Mouse (Mus musculus) neural tube, embryonic 11.5 days (tissue): ENCODE data around the gene Numbl. TPM values are rescaled to one million over a fixed set of nuclear protein-coding genes. Genes with fewer than 3 reads are reported as not detected.

Source experiments
- ATAC-seq: fragments of 200-750 bp; cut with Nextera tagmentation; 2 replicates; pipeline ENCODE4 v1.8.0; 2017; ENCODE audit warnings: moderate number of reproducible peaks, mild to moderate bottlenecking, moderate TSS enrichment, moderate library complexity; ENCODE audit not compliant: insufficient read depth, low FRiP score, low TSS enrichment
- DNase-seq: peaks from one replicate; pipeline ENCODE4 v3.0.0-alpha.2; 2015; ENCODE audit warnings: low spot score
- H3K27ac ChIP-seq: fragments of 300-500 bp; sonication (generic); 2 replicates; pipeline ENCODE4 v1.5.1; 2014; ENCODE audit warnings: low read depth, mild to moderate bottlenecking, low read length
- H3K27me3 ChIP-seq: fragments of 300-500 bp; sonication (generic); 2 replicates; pipeline ENCODE4 v1.6.1; 2014; ENCODE audit warnings: mild to moderate bottlenecking, low read length, mixed read lengths; ENCODE audit not compliant: control insufficient read depth, insufficient read depth
- H3K36me3 ChIP-seq: fragments of 300-500 bp; sonication (generic); 2 replicates; pipeline ENCODE4 v1.6.1; 2014; ENCODE audit warnings: mild to moderate bottlenecking, low read length, moderate library complexity, mixed read lengths; ENCODE audit not compliant: control insufficient read depth, insufficient read depth
- H3K4me1 ChIP-seq: fragments of 300-500 bp; sonication (generic); 2 replicates; pipeline ENCODE4 v1.6.1; 2014; ENCODE audit warnings: low read length, mixed read lengths; ENCODE audit not compliant: control insufficient read depth, insufficient read depth
- H3K4me2 ChIP-seq: fragments of 300-500 bp; sonication (generic); 2 replicates; pipeline ENCODE4 v1.6.1; 2014; ENCODE audit warnings: low read depth, mild to moderate bottlenecking, moderate library complexity
- H3K4me3 ChIP-seq: fragments of 300-500 bp; sonication (generic); 2 replicates; pipeline ENCODE4 v1.5.1; 2014; ENCODE audit warnings: low read depth, low read length
- H3K9ac ChIP-seq: fragments of 300-500 bp; sonication (generic); 2 replicates; pipeline ENCODE4 v1.6.1; 2014; ENCODE audit warnings: mild to moderate bottlenecking, low read length
- H3K9me3 ChIP-seq: fragments of 300-500 bp; sonication (generic); 2 replicates; pipeline ENCODE4 v1.6.1; 2016; ENCODE audit warnings: low read length; ENCODE audit not compliant: control insufficient read depth
- WGBS: fragments of 180-500 bp; shearing (Covaris S2); extraction: QIAGEN DNeasy Blood & Tissue Kit; methylation state at CpG from one replicate; pipeline ENCODE4 v1.1.7; 2014; 5-methylcytosine and 5-hydroxymethylcytosine counted together
- polyA plus RNA-seq: library from polyadenylated mRNA; unstranded; fragments of >200 nt; fragmentation: Nextera tagmentation; extraction: Ambion mirVana; gene quantifications from 2 replicates; pipeline ENCODE4 v1.2.1, GENCODE M21; 2014

Gene Numbl
- polyA plus RNA-seq, 1 experiment from 2014 or later: 21.7 TPM

DNA sequence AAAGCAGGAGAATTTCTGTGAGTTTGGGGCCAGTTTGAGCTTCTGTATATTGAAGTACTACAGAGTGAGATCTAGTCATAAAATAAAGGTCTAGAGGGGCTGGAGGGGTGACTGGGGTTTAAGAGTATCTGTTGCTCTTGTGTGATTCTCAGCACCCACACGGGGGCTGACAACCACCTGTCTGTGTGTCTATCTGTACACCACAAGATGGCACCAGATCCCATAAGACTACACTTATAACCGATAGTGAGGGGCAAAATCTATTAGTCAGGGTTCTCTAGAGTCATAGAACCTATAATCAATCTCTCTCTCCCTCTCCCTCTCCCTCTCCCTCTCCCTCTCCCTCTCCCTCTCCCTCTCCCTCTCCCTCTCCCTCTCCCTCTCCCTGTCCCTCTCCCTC is 32.3 kb downstream of the Numbl start:
- Histone ChIP-seq H3K9me3 (no peaks in the 10 kb centered on the region), H3K27ac (no peak overlapping the region), H3K4me2 (no peak overlapping the region), H3K9ac (no peak overlapping the region), H3K4me1 (no peaks in the 10 kb centered on the region), H3K36me3 (no peaks in the 10 kb centered on the region), H3K27me3 (no peaks in the 10 kb centered on the region), H3K4me3 (no peak overlapping the region)
- DNase-seq: no peak
- ATAC-seq: no peak
- 55% methylated on average over 2 of the region's 2 CpGs for WGBS

DNA sequence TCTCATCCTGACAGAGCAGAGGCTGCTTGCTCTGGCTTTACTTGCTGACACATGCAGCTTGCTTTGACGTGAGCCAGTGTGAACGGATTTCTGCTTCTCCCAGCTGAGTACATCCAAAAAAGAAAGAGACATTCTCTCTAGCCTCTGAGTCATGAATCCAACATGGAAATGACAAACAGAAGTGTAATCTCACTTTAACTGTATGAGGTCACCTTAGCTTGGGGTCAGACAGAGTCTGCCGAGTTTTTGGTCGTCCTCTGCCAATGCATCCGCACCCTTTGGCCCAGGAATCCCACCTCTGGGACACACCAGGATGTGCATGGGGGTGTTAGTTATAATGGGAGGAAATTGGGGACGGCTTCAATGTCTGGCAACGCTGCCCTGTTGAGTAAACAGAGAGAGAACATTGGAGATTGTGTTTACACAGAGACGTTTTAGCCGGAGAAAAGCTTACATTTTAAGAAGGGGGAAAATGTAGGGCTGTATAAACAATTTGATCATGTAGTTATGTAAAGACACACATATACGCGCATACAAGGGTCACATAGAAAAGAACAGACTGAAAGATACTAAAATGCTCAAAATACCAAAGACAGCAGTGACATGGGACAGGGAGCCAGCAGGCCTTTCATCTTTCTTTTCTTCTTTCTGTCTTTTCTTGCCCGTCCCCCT is 33.7 kb downstream of the Numbl start:
- WGBS: 70% methylated on average over 12 of the region's 12 CpGs

DNA sequence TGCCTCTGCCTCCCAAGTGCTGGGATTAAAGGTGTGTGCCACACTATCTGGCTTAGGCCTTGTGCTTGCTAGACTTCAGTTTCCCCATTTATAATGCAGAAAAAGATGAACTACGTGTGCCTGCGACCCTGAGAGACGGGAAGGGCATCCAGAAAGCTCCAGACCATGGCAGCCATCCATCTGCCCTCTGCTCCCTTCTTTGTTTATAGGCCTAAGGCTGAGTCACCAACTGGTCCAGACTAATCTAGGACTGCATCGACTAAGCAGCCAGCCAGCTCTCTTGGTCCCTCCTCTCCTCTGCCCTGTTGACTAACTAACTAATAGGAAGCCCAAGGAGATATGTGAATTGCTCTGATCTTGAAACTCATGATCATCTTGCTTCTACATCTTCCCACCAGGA is 37.7 kb downstream of the Numbl start:
- no peak overlapping the region for H3K4me2 ChIP-seq
- no peaks in the 10 kb centered on the region for H3K27me3 ChIP-seq
- WGBS: 84% methylated on average over 4 of the region's 4 CpGs
- H3K4me3 ChIP-seq: no peak overlapping the region
- no peaks in the 10 kb centered on the region for H3K4me1 ChIP-seq
- H3K36me3 ChIP-seq: no peaks in the 10 kb centered on the region
- no peak overlapping the region for H3K9ac ChIP-seq
- ATAC-seq: no peak
- DNase-seq: no peak
- H3K27ac ChIP-seq: no peak overlapping the region
- H3K9me3 ChIP-seq: no peaks in the 10 kb centered on the region

More for the DNA sequence above, 33.7 kb downstream of the Numbl start:
- no peak overlapping the region for H3K27ac ChIP-seq
- H3K9me3 ChIP-seq: no peaks in the 10 kb centered on the region
- H3K9ac ChIP-seq: no peak overlapping the region
- no peaks in the 10 kb centered on the region for H3K36me3 ChIP-seq
- no peaks in the 10 kb centered on the region for H3K27me3 ChIP-seq
- H3K4me2 ChIP-seq: no peak overlapping the region
- H3K4me1 ChIP-seq: no peaks in the 10 kb centered on the region
- no peak overlapping the region for H3K4me3 ChIP-seq
- no peak for ATAC-seq
- no peak for DNase-seq

DNA sequence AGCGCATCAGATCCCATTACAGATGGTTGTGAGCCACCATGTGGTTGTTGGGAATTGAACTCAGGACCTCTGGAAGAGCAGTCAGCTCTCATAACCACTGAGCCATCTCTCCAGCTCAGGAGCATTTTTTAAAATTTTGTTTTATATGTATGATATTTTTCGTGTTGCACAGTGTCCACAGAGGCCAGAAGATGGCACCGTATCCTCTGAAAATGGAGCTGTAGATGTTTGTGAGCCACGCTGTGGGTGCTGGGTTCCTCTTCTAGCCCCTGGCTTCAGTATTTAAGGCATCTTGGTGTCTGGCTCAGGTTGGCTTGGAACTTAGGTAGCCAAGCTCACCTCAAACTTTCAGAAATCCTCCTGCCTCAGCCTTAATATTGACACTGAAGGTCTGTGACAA is 38.3 kb downstream of the Numbl start:
- DNase-seq (no peak), ATAC-seq (no peak)
- WGBS: 91% methylated on average over 4 of the region's 4 CpGs
- H3K27ac ChIP-seq: no peak overlapping the region
- no peaks in the 10 kb centered on the region for H3K9me3 ChIP-seq
- H3K36me3 ChIP-seq: no peaks in the 10 kb centered on the region
- H3K27me3 ChIP-seq: no peaks in the 10 kb centered on the region
- no peaks in the 10 kb centered on the region for H3K4me1 ChIP-seq
- H3K9ac ChIP-seq: no peak overlapping the region
- no peak overlapping the region for H3K4me2 ChIP-seq
- no peak overlapping the region for H3K4me3 ChIP-seq

DNA sequence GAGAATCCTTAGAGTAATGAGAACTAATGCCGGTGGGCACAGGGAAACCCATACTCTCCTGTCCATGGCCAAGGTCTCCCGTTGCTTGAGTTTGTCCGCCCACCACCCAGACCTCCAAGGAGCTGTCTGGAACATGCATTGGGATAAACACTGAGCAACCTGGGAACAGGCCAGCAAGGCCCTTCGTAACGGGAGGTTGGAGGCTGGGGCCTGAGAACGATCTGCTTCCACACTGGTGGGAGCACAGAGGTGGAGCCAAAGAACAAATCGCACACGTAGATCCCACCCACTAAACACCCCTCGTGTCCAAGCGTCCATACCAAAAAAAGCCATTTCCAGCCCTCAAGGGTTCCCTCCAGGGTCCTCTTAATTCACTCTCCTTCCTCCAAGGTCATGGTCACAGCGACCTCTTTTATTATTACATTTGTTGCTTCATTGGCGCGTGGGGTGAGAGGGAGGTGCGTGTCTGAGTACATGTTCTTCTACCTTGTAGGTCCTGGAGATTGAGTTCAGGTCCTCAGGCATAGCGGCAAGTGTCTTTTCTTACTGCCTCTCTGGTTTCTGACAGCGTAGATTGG is 39.9 kb downstream of the Numbl start:
- no peak overlapping the region for H3K4me3 ChIP-seq
- H3K27ac ChIP-seq: no peak overlapping the region
- no peaks in the 10 kb centered on the region for H3K27me3 ChIP-seq
- 84% methylated on average over 16 of the region's 16 CpGs for WGBS
- no peaks in the 10 kb centered on the region for H3K4me1 ChIP-seq
- H3K4me2 ChIP-seq: no peak overlapping the region
- no peaks in the 10 kb centered on the region for H3K9me3 ChIP-seq
- H3K36me3 ChIP-seq: no peaks in the 10 kb centered on the region
- no peak for DNase-seq
- ATAC-seq: no peak
- H3K9ac ChIP-seq: no peak overlapping the region

DNA sequence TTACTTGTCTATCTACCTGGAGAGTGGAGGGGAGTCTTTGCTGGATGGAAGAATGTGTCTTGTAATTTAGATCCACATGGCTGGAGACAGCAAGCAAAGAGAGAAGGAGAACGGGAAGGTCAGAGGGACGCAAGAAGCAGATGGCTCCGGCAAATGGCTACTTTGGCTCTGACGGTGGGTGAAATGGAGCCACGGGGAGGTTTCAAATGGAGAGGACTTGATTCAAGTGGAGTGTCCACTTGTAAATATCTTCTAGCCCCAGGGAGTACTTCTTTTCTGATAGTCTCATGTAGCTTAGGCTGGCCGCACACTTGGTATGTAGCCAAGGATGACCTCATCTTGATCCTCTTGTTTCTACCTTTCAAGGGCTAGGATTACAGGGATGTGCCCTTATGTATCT is 40.6 kb downstream of the Numbl start:
- no peak overlapping the region for H3K9ac ChIP-seq
- H3K27me3 ChIP-seq: no peaks in the 10 kb centered on the region
- no peak overlapping the region for H3K27ac ChIP-seq
- ATAC-seq (no peak), DNase-seq (no peak)
- H3K4me3 ChIP-seq: no peak overlapping the region
- no peak overlapping the region for H3K4me2 ChIP-seq
- no peaks in the 10 kb centered on the region for H3K36me3 ChIP-seq
- no peaks in the 10 kb centered on the region for H3K4me1 ChIP-seq
- WGBS: 85% methylated on average over 6 of the region's 6 CpGs
- no peaks in the 10 kb centered on the region for H3K9me3 ChIP-seq

DNA sequence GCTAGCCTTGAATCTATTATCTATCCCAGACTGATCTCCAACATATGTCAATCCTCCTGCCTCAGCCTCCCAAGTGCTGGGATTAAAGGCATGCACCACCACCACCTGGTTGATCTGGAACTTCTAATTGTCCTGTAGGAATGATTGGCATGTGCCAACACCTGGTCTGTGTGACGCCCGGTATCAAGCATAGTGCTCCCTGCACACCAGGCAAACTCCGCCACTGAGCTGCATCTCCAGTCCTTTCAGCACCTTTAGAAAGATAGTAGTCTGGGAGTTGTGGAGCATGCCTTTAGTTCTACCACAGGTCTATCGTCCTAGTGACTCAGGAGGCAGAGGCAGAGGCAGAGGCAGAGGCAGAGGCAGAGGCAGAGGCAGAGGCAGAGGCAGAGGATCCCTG is 42.1 kb downstream of the Numbl start:
- no peak for ATAC-seq

DNA sequence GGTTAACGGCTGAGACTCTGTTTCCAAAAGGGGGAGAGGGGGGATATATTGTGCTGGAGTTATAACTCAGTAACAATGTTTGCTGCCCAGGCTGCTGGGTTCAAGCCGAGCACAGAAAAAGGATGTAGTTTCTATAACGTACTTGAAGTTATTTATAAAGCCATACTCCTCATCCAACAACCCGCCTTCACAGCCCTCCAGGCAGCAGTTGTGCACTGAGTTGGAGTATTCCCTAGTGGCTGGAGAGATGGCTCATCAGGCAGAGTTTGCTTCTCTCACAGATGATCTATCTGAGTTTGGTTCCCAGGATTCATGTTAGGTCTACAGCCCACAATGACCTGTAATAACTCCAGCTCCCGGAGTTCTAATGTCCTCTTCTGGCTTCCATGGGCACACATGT is 42.6 kb downstream of the Numbl start:
- no peaks in the 10 kb centered on the region for H3K9me3 ChIP-seq
- no peak overlapping the region for H3K9ac ChIP-seq
- ATAC-seq (no peak), DNase-seq (no peak)
- no peak overlapping the region for H3K4me3 ChIP-seq
- 84% methylated on average over 5 of the region's 5 CpGs for WGBS
- no peak overlapping the region for H3K27ac ChIP-seq
- no peaks in the 10 kb centered on the region for H3K4me1 ChIP-seq
- no peaks in the 10 kb centered on the region for H3K27me3 ChIP-seq
- no peak overlapping the region for H3K4me2 ChIP-seq
- no peaks in the 10 kb centered on the region for H3K36me3 ChIP-seq

More for the DNA sequence above, 42.1 kb downstream of the Numbl start:
- no peak overlapping the region for H3K27ac ChIP-seq
- no peak for DNase-seq
- no peak overlapping the region for H3K9ac ChIP-seq
- H3K4me2 ChIP-seq: no peak overlapping the region
- H3K4me3 ChIP-seq: no peak overlapping the region
- H3K36me3 ChIP-seq: no peaks in the 10 kb centered on the region
- 84% methylated on average over 4 of the region's 4 CpGs for WGBS
- no peaks in the 10 kb centered on the region for H3K4me1 ChIP-seq
- no peaks in the 10 kb centered on the region for H3K9me3 ChIP-seq
- no peaks in the 10 kb centered on the region for H3K27me3 ChIP-seq

DNA sequence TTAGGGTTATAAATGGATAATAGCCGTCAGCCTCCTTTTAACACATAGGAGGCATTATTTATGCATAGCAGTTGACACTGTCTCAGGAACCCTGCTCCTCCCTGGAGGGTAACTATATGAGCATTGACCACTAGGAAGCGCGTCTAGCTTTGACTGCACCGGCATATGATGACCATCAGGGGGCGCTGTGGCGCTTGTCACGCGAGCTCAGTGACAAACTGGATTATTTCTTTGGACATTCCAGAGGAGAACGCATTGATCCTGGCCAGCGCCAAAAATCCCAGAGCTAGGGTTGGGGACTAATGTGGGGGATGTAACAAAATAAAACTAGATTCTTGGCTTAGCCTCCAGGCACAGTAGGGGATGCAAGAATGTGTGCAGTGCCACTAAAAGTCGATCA is 43.9 kb downstream of the Numbl start:
- H3K27me3 ChIP-seq: no peaks in the 10 kb centered on the region
- no peak overlapping the region for H3K27ac ChIP-seq
- ATAC-seq (no peak), DNase-seq (peak; percentile 73)
- WGBS: 10% methylated on average over 11 of the region's 11 CpGs
- no peak overlapping the region for H3K4me3 ChIP-seq
- H3K9me3 ChIP-seq: no peaks in the 10 kb centered on the region
- no peaks in the 10 kb centered on the region for H3K36me3 ChIP-seq
- no peak overlapping the region for H3K9ac ChIP-seq
- no peaks in the 10 kb centered on the region for H3K4me1 ChIP-seq
- H3K4me2 ChIP-seq: no peak overlapping the region
